Mouse (Mus musculus): Measurements from ENCODE around the gene Lrrc61. TPM values are rescaled to one million over a fixed set of nuclear protein-coding genes. Genes with fewer than 3 reads are reported as not detected.
"Not testable (repeated sequence)": the region's sequence is repeated elsewhere in the genome, so short reads cannot be mapped to it uniquely, and the experiment has no call there.

Gene Lrrc61
- total RNA-seq (2021) = 10 to 100 TPM; 14.0 to 15.0 TPM
- long read RNA-seq, experiment 1, partial matches to known transcripts = 0 of 8 reads
- long read RNA-seq, experiment 1, other reads (novel, unspliced or antisense) = 5 of 8 reads
- long read RNA-seq, experiment 2, transcript Lrrc61-202 (3 exons, 2,913 nt) = major isoform, 10 of 20 reads
- long read RNA-seq, experiment 2, partial matches to known transcripts = 0 of 20 reads
- long read RNA-seq, experiment 2, other reads (novel, unspliced or antisense) = 7 of 20 reads

GRCm38 (mm10) chr6:48554280-48555103 is at the start of gene Lrrc61:
Lrrc61 (plus strand) TSS chr6:48554796.
- peak; percentile 97 for DNase-seq

- no peak for DNase-seq
Measured at GRCm38 (mm10) chr6:48508087-48508486, 46.5 kb upstream of the Lrrc61 start.

GRCm38 (mm10) chr6:48510426-48510825 is 44.2 kb upstream of the Lrrc61 start:
- DNase-seq = no peak

- no peak for DNase-seq
Measured at GRCm38 (mm10) chr6:48511861-48512260, 42.7 kb upstream of the Lrrc61 start.

GRCm38 (mm10) chr6:48524882-48525281 is 29.7 kb upstream of the Lrrc61 start:
- DNase-seq = not testable (repeated sequence)

GRCm38 (mm10) chr6:48527901-48528300 is 26.7 kb upstream of the Lrrc61 start:
- no peak for DNase-seq

GRCm38 (mm10) chr6:48529261-48529660 is 25.3 kb upstream of the Lrrc61 start:
- DNase-seq = no peak

GRCm38 (mm10) chr6:48529871-48530440 is 24.6 kb upstream of the Lrrc61 start:
- DNase-seq = no peak

- no peak for DNase-seq
Measured at GRCm38 (mm10) chr6:48530862-48531261, 23.7 kb upstream of the Lrrc61 start.

GRCm38 (mm10) chr6:48533475-48533874 is 21.1 kb upstream of the Lrrc61 start:
- DNase-seq = no peak

GRCm38 (mm10) chr6:48534913-48535312 is 19.7 kb upstream of the Lrrc61 start:
- no peak for DNase-seq

GRCm38 (mm10) chr6:48536091-48536490 is 18.5 kb upstream of the Lrrc61 start:
- no peak for DNase-seq

GRCm38 (mm10) chr6:48537105-48537954 is 17.3 kb upstream of the Lrrc61 start, which contains the start of gene Atp6v0e2:
Atp6v0e2 (plus strand) TSS chr6:48537615.
- DNase-seq = peak; percentile 78

- DNase-seq = peak; percentile 45
Measured at GRCm38 (mm10) chr6:48538841-48539737, 15.5 kb upstream of the Lrrc61 start.

GRCm38 (mm10) chr6:48539860-48540259 is 14.7 kb upstream of the Lrrc61 start:
- no peak for DNase-seq

- no peak for DNase-seq
Measured at GRCm38 (mm10) chr6:48540721-48541120, 13.9 kb upstream of the Lrrc61 start.

GRCm38 (mm10) chr6:48541560-48542450 is 12.8 kb upstream of the Lrrc61 start:
- DNase-seq = peak; percentile 76

GRCm38 (mm10) chr6:48542631-48543030 is 12.0 kb upstream of the Lrrc61 start:
- no peak for DNase-seq

- DNase-seq = no peak
Measured at GRCm38 (mm10) chr6:48545251-48545650, 9.3 kb upstream of the Lrrc61 start.

- no peak for DNase-seq
Measured at GRCm38 (mm10) chr6:48546271-48546670, 8.3 kb upstream of the Lrrc61 start.
